Mouse (Mus musculus) gastrocnemius, adult 8-10 months (tissue): ENCODE results near the gene Tmem151b. TPM values are rescaled to one million over a fixed set of nuclear protein-coding genes. Genes with fewer than 3 reads are reported as not detected.
A peak's percentile ranks its signal among the peaks of the same experiment; 100 is the strongest.

Source experiments
- DNase-seq, 2 experiments: peaks; one replicate each; pipeline ENCODE4 v3.0.0; 2022; ENCODE audit warnings: low spot score in 2 of 2
- total RNA-seq, 4 experiments: library from RNA; stranded (reverse); gene quantifications; 2 replicates each; pipeline ENCODE4 v1.2.4; 2022

The Tmem151b gene
- total RNA-seq: not detected

- no peak for DNase-seq
Observed at GRCm38 (mm10) chr17:45549617-45550181, at the start of gene Tmem151b. Tmem151b (minus strand) TSS chr17:45549677.

- DNase-seq: no peak
Observed at GRCm38 (mm10) chr17:45598891-45599290, 49.4 kb upstream of the Tmem151b start.

- no peak for DNase-seq
Observed at GRCm38 (mm10) chr17:45598376-45598775, 48.9 kb upstream of the Tmem151b start.

GRCm38 (mm10) chr17:45597787-45598186, 48.3 kb upstream of the Tmem151b start:
- peak in 1 of 2 experiments; percentile 62 for DNase-seq

- DNase-seq: peak; percentile 81 to 88
Observed at GRCm38 (mm10) chr17:45596631-45597396, 47.3 kb upstream of the Tmem151b start.

GRCm38 (mm10) chr17:45595736-45596390, 46.4 kb upstream of the Tmem151b start:
- no peak for DNase-seq

- peak; percentile 74 to 76 for DNase-seq
Observed at GRCm38 (mm10) chr17:45594881-45595735, 45.6 kb upstream of the Tmem151b start.

- no peak for DNase-seq
Observed at GRCm38 (mm10) chr17:45594195-45594594, 44.7 kb upstream of the Tmem151b start.

- no peak for DNase-seq
Observed at GRCm38 (mm10) chr17:45593479-45593878, 44.0 kb upstream of the Tmem151b start.

GRCm38 (mm10) chr17:45592606-45593431, 43.3 kb upstream of the Tmem151b start:
- DNase-seq: peak in 1 of 2 experiments; percentile 62

GRCm38 (mm10) chr17:45591701-45592605, 42.5 kb upstream of the Tmem151b start:
- DNase-seq: peak; percentile 80

GRCm38 (mm10) chr17:45590410-45590809, 40.9 kb upstream of the Tmem151b start:
- DNase-seq: no peak

GRCm38 (mm10) chr17:45589844-45590243, 40.4 kb upstream of the Tmem151b start:
- DNase-seq: no peak

GRCm38 (mm10) chr17:45589236-45589635, 39.8 kb upstream of the Tmem151b start:
- no peak for DNase-seq

- no peak for DNase-seq
Observed at GRCm38 (mm10) chr17:45588370-45588769, 38.9 kb upstream of the Tmem151b start.

GRCm38 (mm10) chr17:45586449-45586837, 37.0 kb upstream of the Tmem151b start:
- DNase-seq: no peak

- DNase-seq: no peak
Observed at GRCm38 (mm10) chr17:45585725-45586448, 36.4 kb upstream of the Tmem151b start.

- DNase-seq: peak; percentile 81 to 82
Observed at GRCm38 (mm10) chr17:45584939-45585678, 35.6 kb upstream of the Tmem151b start.
